Mouse (Mus musculus) thymus, adult 18-20 months (tissue): ENCODE data around the gene Borcs6.
A peak's percentile ranks its signal among the peaks of the same experiment; 100 is the strongest.

Experiments
- DNase-seq, 2 experiments: peaks; one replicate each; pipeline ENCODE4 v3.0.0; 2022; ENCODE audit warnings: mixed read lengths in 2 of 2

Borcs6 gene

DNA sequence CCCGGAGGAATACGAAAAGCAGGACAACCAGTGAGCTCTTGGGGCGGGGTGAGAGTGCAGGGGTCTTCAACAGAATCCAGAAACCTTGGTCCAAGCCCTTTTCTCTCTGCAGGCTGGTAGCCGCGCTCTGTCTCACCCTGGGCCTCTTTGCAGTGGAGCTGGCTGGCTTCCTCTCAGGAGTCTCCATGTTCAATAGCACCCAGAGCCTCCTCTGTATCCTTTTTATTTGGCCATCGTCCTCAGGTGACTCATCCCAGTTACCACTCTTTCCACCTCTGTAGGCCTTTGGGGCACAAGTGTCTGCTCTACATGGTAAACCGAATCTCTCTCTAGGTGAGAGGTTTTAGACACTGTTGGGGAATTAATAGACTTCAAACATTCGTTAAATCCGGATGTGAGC lies 11.7 kb downstream of the Borcs6 start:
- no peak for DNase-seq

DNA sequence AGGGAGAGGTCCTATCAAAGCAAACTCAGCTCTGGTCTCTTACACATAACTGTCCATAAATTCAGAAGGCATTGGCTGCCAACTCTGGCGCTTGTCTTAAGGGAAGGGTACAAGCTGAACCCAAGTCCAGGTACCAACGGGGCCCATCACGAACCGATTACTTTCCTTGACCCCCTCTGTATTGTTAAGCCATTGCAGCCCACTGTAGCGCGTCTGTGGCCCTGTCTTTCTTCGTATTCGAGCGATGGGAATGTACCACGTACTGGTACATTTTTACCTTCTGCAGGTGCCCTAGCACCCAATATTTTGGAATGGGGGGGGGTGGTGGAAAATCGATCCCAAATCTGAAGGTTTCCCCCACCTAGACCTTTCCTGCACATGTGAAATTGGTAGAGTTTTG lies 12.7 kb downstream of the Borcs6 start:
- no peak for DNase-seq

DNA sequence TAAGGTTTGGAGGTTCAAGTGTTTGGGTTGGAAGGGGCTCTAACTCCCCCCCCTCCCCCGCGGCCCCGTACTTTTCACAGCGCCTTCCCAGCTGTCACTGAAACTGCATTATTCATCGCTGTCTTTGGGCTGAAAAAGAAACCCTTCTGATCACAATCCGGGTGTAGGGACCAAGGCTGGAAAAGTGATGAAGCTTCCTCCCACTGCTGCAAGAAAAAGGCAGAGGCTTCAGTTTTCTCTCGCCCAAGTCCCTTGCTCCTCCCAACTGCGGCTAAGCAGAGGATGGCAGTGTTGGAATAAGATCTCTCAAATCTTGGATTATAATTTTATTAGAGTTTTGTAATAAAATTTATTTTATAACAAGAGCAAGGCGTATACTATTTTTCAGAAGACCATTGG lies 13.1 kb downstream of the Borcs6 start:
- no peak for DNase-seq

DNA sequence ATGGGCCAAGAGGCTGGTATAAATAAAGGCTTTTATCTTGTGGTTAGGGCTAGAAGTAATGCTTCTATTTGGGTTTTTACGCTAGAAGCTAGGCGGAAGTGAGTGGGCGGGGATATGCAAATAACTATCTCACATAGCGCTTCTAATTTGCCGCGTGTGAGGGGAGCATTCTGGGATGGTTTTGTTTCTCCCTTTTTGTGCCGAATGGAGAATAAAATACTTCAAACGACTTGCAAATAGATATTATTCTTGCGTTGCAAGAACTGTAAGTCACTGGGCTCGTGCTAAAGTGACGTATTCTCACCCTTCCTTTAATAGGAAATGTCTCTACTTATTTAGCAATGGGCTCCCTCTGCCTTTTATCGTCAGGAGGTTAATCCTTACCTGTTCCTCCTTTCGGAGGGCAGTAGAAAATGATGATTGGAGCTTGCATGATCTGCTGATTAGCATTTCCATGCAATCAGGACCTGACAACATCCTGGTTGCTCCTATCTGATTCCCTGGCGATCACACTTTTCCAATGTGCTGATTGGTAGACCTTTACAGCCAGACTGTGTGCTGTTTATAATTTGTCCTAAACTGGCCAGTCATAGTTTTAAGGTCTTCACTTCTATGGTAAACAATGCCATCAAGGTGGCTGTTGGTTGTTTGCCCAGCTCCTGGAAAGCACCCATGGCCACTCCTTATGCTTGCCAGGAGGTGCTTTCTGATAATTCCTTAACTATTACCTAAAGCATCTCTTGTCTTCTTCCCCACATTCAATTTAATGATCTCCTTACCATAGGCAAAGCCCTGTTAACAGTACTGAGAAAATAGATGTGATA lies 13.8 kb downstream of the Borcs6 start:
- peak in 1 of 2 experiments; percentile 77 for DNase-seq

DNA sequence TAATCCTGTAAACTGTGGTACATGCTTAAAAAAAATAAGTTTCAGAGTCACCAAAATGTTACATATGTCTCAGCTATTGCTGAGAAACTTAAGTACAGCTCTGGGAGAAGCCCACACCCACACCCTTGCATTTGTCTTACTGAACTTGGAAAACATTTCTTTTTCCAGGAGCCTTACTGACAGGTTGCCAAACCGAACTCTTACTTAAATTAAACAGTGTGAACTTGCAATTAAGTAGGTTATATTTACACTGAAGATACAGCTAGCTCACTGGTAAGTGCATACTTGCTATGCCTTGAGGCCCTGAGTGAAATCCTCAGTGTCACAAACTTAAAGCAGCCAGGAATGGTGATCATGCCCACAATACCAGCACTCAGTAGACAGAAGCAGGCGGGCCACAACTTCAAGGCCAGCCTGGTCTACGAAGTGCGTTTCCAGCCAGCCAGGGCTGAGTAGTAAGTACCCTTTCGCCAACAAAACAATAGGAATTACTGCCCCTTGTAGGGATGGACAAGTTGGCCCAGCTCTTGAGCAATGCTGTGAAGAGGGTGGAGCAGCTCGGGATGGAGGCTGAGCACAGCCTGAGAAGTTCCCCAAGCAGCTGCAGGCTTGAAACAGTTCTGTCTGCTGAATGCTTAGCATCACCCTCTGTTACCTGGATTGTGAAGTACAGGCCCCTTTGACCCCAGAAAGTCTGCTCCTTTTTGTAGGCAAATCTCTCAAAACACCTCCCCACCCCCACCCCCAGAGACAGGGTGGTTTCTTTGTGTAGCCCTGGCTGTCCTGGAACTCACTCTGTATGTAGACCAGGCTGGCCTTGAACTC lies 14.6 kb downstream of the Borcs6 start:
- no peak for DNase-seq

DNA sequence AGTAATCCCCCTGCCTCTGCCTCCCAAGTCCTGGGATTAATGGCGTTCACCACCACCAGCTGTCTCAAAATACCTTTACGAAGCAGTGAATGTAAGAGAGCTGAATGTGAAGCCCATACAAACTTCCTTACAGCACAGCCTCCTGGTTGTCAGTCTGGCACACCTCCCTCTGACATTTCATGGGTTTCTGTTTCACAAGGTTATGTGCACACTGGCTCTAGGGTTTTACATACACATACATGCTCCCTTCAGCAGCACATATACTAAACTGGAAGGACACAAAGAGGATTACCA lies 15.2 kb downstream of the Borcs6 start:
- no peak for DNase-seq

DNA sequence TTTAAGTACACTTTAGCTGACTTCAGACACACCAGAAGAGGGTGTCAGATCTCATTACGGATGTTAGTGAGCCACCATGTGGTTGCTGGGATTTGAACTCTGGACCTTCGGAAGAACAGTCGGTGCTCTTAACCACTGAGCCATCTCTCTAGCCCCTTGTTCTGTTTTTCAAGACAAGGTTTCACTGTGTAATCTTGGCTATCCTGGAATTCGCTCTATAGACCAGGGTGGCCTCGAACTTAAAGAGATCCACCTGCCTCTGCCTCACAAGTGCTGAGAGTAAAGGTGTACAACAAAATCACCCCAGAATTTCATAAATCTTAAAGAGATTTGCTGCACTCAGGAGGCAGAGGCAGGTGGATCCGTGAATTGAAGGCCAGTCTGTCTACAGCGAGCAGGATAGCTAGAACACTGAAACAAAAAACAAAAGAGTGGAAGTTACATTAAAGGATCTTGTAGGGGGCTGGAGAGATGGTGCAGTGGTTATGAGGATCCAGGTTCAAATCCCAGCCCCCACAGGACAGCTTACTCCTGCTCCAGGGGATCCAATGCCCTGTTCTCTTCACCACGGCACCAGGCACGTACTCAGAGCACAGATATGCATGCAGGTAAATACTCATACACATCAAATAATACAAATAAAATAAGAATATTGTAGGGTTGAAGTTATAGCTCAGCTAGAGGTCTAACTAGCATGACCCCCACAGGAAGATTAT lies 16.4 kb downstream of the Borcs6 start:
- DNase-seq, result no peak

DNA sequence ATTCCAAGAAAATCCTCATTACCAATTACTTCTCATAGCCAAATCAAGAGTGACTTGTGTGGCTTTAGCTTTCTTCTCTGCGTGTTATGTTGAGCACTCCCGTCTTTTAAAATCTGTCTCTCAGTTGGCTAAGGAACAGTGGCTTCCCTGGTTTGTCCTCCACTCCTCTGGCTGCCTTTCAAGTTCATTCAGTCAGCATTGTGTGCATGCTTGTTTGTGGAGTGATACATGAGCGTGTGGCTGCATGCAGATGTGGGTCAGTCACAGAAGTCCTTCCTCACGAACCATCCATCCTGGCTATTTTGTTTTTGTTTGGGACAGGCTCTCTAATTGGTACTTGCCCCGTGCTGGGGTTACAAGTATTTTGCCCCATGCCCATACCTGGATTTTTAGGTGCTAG lies 17.1 kb downstream of the Borcs6 start:
- DNase-seq, result no peak

DNA sequence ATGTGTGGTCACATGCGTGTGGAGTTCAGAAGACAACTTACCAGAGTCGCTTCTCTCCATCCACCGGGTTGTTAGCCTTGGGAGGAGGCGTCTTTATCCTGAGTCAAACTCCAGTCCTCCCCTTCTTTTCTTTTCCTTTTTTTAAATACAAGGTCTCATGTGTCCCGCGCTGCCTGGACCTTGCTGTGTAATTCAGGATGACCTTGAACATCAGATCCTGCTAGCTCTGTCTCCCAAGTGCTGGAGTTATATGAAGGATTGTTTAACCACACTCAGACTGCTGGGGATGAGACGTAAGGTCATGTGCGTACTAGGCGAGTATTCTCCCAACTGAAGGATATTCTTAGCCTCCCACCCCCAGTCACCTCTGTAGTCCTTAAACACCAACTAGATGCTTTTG lies 17.8 kb downstream of the Borcs6 start:
- no peak for DNase-seq

DNA sequence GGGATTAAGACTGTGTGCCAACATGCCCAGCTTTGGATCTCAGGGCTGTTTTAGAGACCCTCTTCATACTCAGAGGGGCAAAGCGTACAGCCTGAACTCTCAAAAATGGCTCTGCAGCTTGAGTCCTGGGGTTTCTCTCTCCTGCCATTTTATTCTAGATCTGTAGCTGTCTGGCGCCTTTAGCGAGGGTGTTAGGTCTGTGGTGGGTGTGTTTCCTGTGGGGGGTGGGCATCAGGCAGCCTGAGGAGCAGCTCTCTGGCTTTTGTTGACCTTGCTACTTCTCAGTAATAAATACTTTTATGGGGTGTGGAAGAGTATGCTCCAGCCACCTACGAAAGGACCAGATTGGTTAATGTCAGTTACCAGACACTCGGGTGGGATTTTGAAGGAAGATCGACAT lies 18.5 kb downstream of the Borcs6 start:
- no peak for DNase-seq

DNA sequence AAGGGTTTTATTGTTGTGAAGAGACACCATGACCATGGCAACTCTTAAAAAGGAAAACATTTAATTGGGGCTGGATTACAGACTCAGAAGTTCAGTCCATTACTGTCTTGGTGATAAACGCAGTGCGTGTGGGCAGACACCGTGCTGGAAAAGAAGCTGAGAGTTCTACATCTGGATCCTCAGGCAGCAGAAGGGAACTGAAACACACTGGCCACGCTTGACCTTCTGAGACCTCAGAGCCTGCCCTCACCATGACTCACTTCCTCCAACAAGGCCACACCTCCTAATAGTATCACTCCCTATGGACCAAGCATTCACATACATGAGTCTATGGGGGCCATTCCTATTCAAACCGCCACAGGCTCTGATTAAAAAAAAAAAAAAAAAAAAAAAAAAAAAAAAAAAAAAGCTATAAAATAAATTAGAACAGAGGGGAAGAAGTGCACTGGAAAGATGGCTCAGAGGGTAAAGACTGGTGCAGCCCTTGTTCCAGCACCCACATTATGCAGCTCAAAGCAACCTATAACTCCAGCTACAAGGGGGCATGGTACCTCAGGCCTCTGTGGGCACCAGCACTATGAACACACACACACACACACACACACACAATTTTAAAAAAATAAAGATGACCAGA lies 19.4 kb downstream of the Borcs6 start:
- no peak for DNase-seq

DNA sequence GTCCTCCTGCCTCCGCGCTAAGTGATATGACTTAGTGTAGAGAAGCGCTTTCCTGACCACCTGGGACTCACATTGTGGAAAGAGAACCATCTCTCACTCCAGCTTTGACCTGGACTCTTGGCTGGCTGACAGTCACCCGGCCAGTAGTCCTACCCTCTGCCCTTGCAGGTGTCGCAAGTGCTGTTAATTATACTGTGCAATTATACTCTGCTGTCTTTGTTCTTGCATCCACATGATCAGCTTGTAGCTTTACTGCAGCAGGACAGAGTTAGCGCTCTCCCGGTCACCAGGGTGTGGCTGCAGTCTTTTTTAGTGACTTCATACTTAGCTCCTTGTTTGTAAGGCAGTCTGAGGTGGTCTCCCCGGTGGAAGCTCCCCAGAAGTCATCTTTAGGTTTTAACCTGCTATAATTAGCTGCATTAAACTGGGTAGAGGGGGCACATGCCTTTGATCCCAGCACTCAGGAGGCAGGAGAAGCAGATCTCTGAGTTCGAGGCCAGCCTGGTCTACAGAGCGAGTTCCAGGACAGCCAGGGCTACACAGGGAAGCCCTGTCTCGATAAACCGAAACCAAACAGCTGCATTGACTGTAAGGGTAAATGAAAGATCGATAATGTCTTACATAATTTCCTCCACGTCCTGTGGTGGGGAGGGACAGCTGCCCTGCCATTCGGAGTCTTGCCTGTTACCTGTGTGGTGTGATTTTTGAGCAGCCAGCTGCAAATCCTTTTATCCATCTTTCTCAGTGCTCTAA lies 20.8 kb downstream of the Borcs6 start:
- DNase-seq, result no peak

DNA sequence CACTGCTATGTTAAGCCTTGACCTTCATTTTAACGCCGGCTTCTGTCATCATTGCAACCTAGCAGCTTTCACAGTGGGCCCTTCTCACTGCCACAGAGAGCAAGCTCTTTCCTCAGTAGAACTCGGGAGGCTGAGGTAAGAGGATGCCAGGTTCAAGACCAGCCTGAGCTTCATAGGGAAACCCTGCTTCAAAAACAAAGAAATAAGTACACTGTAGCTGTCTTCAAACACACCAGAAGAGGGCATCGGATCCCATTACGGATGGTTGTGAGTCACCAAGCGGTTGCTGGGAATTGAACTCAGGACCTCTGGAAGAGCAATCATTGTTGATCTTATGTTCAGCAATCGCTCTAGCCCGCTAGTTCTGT lies 21.3 kb downstream of the Borcs6 start:
- DNase-seq, result no peak

DNA sequence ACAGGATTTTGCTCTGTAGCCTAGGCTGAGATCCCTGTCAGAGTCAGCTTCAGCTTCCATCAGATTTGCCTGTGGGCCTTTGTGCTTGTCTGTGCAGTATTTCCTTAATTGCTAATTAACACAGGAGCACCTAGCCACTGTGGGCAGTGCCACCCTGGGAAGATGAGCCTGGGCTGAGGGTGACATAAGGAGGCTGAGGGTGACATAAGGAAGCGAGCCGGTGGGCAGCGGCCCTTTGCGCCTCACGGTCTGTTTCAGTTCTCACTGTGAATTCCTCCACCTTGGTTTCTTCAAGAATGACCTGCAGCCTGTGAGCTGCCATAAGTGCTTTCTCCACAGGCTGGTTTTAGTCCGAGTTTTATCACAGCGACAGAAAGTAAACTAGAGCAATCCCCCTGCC lies 22.1 kb downstream of the Borcs6 start:
- DNase-seq, result no peak

DNA sequence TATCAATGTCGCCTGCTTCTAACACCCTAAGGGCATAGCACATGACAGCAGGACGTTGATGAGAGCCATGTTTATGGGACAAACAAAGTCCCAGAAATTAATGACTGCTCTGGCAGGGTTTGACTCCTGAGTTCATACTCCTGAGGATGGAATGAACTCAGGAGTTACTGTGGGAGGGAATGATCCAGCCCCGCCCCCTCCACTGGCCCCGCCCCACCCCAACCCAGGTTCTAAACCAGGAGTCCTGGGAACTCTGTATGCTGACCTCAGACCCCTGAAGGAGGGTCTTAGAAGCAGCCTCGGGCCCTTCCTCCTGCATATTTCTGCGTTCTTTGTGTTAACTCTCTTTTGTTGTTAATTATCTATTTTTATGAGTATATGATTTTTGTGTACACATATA lies 26.1 kb downstream of the Borcs6 start:
- no peak for DNase-seq

DNA sequence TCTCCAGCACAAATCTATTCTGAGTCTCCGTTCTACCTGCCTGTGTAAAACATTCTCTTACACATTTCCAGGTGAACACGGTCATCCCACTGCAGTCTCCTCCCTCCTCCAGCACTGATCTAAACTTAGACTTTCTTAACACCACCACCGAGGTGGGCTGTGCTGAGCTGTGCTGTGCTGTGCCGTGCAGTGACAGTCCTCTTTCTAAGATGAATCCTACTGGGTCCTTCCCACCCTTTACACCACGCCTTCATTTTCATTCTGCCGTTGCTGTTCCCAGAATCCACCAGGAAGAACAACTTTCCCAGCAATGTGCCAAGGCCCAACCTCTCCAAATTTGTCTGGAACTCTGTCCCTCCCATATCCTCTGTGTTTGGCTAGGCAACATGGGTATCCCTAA lies 26.9 kb downstream of the Borcs6 start:
- DNase-seq, result no peak

DNA sequence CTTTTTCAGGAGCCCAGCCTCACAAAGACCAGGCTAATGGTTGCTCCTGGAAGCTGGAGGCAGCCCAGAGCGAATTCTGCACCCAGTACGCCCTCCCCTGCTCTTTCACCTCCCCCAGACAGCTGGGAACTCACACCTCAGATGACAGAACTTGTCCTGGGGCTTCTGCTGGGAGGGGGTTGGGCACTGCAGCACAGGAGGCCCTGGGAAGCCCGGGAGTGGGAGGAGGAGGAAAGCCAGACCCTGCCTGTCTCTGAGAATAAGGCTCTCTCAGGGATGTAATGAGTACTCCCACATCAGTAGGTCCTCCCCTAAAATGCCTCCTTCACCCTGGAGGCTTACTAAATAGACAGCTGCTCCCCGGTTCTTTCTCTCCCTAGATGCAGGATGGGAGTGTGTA lies 27.6 kb downstream of the Borcs6 start:
- DNase-seq, result no peak

DNA sequence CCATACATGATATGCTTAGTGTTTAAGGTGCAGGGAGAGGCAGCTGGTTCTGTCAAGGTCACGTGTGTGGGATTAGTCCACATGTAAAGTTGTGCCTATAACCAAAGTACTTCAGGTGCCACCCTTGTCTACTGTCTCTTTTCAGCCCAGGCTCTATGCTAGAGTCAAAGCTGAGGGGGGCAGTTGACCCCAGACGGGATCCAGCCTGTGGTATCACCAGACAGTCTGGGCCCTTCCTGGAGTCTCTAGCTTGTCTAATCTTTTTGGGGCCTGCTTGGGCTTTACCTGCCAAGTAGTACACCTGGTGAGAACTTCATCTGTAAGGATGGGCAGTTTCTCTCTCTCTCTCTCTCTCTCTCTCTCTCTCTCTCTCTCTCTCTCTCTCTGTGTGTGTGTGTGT lies 28.1 kb downstream of the Borcs6 start:
- DNase-seq, result no peak

DNA sequence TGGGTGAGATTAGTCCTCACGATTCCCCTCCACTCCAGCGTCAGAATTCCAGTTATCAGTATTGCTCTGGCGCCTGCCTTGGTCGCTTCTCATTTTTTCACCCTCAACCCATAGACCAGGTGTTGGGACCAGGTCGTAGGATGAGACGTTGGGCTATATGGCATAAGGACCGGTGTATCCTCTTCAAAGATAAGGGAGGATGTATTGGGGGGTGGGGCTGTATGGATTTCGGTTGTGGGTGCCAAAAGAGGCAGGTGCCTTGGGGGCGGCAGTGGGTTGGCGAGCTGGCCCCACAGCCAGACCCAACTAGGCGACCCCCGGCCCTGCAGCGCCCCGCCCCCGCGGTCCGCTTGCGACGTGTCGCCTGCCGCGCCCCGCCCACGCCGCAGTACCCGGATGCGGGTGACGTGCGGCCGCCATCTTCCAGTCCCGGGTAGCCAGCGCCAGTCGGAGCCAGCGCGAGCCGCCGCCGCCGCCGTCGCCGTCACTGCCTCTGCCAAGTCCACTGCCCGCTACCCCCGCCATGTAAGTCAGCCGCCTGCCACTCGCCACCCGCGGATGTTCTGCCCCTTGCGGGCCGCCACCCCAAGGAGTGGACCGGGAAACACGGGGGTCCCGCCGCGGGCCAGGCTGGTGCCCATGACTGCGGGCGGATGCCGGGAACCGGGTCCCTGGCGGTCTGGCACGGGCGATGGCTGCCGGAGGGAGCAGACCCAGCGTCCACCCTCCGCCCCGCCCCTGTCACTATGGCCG lies 28.8 kb downstream of the Borcs6 start, which contains the start of gene Vamp2:
Gene Vamp2, plus strand, starts transcription at position 388 of the 753 bp plus-strand sequence.
- peak; percentile 78 to 79 for DNase-seq

DNA sequence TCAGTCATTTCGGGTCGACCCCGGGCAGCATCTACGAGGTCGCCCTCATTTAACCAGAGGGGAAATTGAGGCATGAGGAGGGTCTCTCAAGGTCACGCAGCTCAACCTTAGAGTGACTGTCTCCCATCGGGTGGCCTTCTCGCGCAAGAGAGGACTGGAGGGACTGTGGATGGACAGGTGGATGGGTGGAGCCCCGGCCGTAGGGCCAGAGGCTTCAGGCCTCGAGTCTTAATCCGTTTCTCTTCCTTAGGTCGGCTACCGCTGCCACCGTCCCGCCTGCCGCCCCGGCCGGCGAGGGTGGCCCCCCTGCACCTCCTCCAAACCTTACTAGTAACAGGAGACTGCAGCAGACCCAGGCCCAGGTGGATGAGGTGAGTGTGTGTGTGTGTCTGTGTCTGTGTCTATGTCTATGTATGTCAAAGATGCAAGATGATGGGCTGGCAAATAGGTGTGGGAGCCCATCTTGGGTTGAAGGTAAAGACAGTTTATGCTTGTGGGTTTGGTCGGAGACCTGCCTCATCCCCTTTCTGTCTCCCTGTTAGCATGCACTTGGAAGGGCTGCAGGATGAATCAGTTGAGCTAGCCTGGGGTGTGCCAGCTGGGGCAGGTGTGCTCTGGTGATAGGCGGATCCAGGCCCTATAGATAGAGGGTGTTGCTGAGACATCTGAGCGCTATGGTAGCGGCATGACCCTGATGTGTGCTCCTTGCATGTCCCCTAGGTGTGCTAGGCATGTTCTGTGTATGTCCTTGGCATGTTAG lies 29.5 kb downstream of the Borcs6 start:
- DNase-seq, result no peak
